Mouse (Mus musculus): Measurements from ENCODE around the gene Svs2.

DNA sequence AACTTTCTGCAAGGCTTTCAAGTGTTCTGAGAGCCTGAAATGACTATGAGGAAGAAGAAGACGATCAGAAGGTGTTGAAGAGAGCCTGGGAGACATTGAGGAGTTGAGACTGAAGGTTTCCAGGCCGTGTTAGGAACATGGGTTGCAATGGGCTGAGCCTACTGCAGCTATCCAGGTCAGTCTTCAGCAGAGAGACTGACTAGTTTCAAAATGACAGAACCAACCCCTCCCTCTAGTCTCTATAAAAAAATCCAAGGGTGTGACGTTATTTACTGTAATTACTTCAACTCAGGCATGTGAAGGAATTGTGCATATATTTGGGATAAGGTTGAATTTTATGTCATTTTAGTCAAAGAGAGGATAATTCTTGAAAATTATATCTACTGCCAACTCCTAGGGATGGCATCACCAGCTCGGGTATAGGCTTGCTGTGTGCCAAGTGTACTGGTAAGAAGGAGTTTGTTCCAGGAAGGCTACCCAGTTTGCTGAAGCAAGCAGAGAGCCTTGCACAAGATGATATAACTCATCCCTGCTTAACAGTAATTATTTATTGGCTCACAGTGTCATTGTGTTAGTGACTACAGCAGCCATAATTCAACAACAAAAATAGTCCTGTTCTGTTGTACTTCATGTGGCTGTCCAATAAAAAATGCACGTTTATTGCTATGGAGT lies 43.2 kb downstream of the Svs2 start:
- TF ChIP-seq CTCF (IDR thresholded peaks at IDR 0.05; ENCODE audit: low read depth) (no peak), EP300 (IDR thresholded peaks at IDR 0.05; ENCODE audit: low read depth) (no peak)
